Mouse (Mus musculus) olfactory bulb, adult 2 months (tissue): ENCODE measurements around the gene Aldh1l1.

Source experiments
- CTCF ChIP-seq: fragments of 200-500 bp; IDR thresholded peaks from 2 replicates; pipeline ENCODE4 v1.5.1; 2012; ENCODE audit warnings: low read depth, mild to moderate bottlenecking, low read length, moderate library complexity; ENCODE audit not compliant: insufficient read depth
- POLR2A ChIP-seq: fragments of 200-500 bp; IDR thresholded peaks from 2 replicates; pipeline ENCODE4 v1.6.1; 2012; ENCODE audit warnings: mild to moderate bottlenecking, low read depth, low read length, moderate library complexity; ENCODE audit not compliant: insufficient read depth

- TF ChIP-seq CTCF (no peak), POLR2A (no peak)
Observed at GRCm38 (mm10) chr6:90625207-90625994, 139.2 kb downstream of the Aldh1l1 start.
